Mouse (Mus musculus) lung, postnatal 0 days (tissue): Measurements from ENCODE around the gene Rapgef2.

Experiments used
- CTCF ChIP-seq: IDR thresholded peaks from 2 replicates; pipeline ENCODE4 v1.5.1; 2016; ENCODE audit warnings: antibody characterized with exemption, mild to moderate bottlenecking
- EP300 ChIP-seq: IDR thresholded peaks from 2 replicates; pipeline ENCODE4 v1.6.1; 2016; ENCODE audit warnings: antibody characterized with exemption, mild to moderate bottlenecking, control low read depth

GRCm38 (mm10) chr3:79181248-79181991 is 104.9 kb downstream of the Rapgef2 start:
- peak; percentile 26; the same call in 1 of the 2 replicates for TF ChIP-seq CTCF
- peak; percentile 94 for TF ChIP-seq EP300
